24 mouse cellular contexts compared by ENCODE assay signal in the genomic region with DNA sequence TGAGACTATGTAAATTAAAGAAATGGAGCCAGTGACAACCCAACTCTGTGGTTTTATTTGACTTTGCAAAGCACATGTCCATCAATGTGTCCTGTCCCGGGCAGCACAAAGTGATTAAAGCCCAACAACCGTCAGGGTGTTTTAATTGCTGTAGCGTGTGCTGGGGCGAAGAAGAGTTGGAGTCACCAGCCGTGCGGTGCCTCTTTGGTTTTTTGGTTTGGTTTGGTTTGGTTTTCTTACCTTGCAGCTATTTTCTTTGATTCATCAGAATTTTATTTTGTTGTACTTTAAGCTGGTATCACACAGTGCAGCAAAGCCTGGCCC.
A peak's percentile ranks its signal among the peaks of the same experiment; 100 is the strongest.
DNase-seq lines count a peak whose midpoint lies in the region; ATAC-seq and TF ChIP-seq lines count a peak whose summit lies in the region.
"Had no signal": no experiment of that assay in that cellular context is flagged by ENCODE, and none has a peak within 500 bp of the region (broad histone marks: within the 10 kb centered on the region; RNA-seq: fewer than 3 reads in every experiment).

No protein-coding gene starts in this region.

- no peak overlapping the region for H3K4me3 ChIP-seq in heart, embryonic 11.5 days (ENCODE audit: low read depth, low read length)
- no peak overlapping the region for H3K4me3 ChIP-seq in kidney, embryonic 15.5 days (replicated peaks)
- H3K4me3 ChIP-seq in kidney, embryonic 16.5 days (ENCODE audit: low read length), result no peak overlapping the region
- H3K4me3 ChIP-seq in testis, adult 2 months (ENCODE audit: control insufficient read depth, low read depth, low read length), result peak overlapping the region; percentile 12
- H3K4me3 ChIP-seq: forebrain, embryonic 15.5 days; heart, adult 2 months; limb, embryonic 13.5 days; lung, embryonic 15.5 days; midbrain, embryonic 12.5 days; myocyte; neural tube, embryonic 13.5 days had no signal

- no peak overlapping the region for H3K27ac ChIP-seq in heart, embryonic 11.5 days (ENCODE audit: low read depth, low read length)
- H3K27ac ChIP-seq in kidney, embryonic 15.5 days, result peak overlapping the region; percentile 47
- H3K27ac ChIP-seq in kidney, embryonic 16.5 days (ENCODE audit: low read length), result no peak overlapping the region
- H3K27ac ChIP-seq in testis, adult 2 months (ENCODE audit: control insufficient read depth, insufficient read depth, low read depth, low read length), result no peak overlapping the region
- H3K27ac ChIP-seq: forebrain, embryonic 15.5 days; kidney, postnatal 0 days; limb, embryonic 13.5 days; lung, embryonic 15.5 days; midbrain, embryonic 12.5 days; neural tube, embryonic 13.5 days had no signal

- WGBS in heart, embryonic 11.5 days (ENCODE audit: insufficient replicate concordance), result 47% methylated on average over 6 of the region's 6 CpGs
- 35% methylated on average over 6 of the region's 6 CpGs for WGBS in kidney, embryonic 15.5 days
- WGBS in kidney, embryonic 16.5 days, result 41% methylated on average over 6 of the region's 6 CpGs

- no peak overlapping the region for H3K9ac ChIP-seq in heart, embryonic 11.5 days (ENCODE audit: low read depth, low read length)
- no peak overlapping the region for H3K9ac ChIP-seq in kidney, embryonic 15.5 days
- no peak overlapping the region for H3K9ac ChIP-seq in kidney, embryonic 16.5 days (replicated peaks; ENCODE audit: low read length)
- H3K9ac ChIP-seq: forebrain, embryonic 15.5 days; limb, embryonic 13.5 days; lung, embryonic 15.5 days; midbrain, embryonic 12.5 days; neural tube, embryonic 13.5 days had no signal

- H3K27me3 ChIP-seq in heart, embryonic 11.5 days (ENCODE audit: control insufficient read depth, insufficient read depth, low read length), result no peaks in the 10 kb centered on the region
- no peaks in the 10 kb centered on the region for H3K27me3 ChIP-seq in kidney, embryonic 15.5 days
- no peaks in the 10 kb centered on the region for H3K27me3 ChIP-seq in kidney, embryonic 16.5 days (ENCODE audit: insufficient read depth, low read length)
- no peaks in the 10 kb centered on the region for H3K27me3 ChIP-seq in testis, adult 2 months (ENCODE audit: control insufficient read depth, insufficient read depth, low read length)
- H3K27me3 ChIP-seq: lung, embryonic 15.5 days had no signal

- no peaks in the 10 kb centered on the region for H3K36me3 ChIP-seq in heart, embryonic 11.5 days (ENCODE audit: control insufficient read depth, insufficient read depth, low read length)
- no peaks in the 10 kb centered on the region for H3K36me3 ChIP-seq in kidney, embryonic 15.5 days
- H3K36me3 ChIP-seq in kidney, embryonic 16.5 days (ENCODE audit: insufficient read depth, low read length), result no peaks in the 10 kb centered on the region
- H3K36me3 ChIP-seq in testis, adult 2 months (ENCODE audit: control insufficient read depth, insufficient read depth, low read length), result no peaks in the 10 kb centered on the region
- H3K36me3 ChIP-seq: forebrain, embryonic 15.5 days; limb, embryonic 13.5 days; lung, embryonic 15.5 days; midbrain, embryonic 12.5 days; neural tube, embryonic 13.5 days had no signal

- no peak for DNase-seq in heart, postnatal 14 days
- no peak for DNase-seq in testis, postnatal 10 days (ENCODE audit: low spot score)
- DNase-seq in B cell, adult 2 months, result no peak
- DNase-seq: adrenal gland, adult 2 months; adrenal gland, postnatal 36 days; cerebellum, adult 18-20 months; cerebellum, postnatal 14 days; heart, adult 2 months; kidney, adult 18-20 months; kidney, postnatal 4 days; thymus, postnatal 14 days had no signal

- TF ChIP-seq CTCF in testis, adult 2 months (IDR thresholded peaks at IDR 0.05; ENCODE audit: control insufficient read depth, insufficient read depth, insufficient replicate concordance, low read depth, low read length), result no peak

- intact Hi-C loops in heart, postnatal 14 days (cut with DNase I), result no loop called here

- TF ChIP-seq POLR2A in testis, adult 2 months (IDR thresholded peaks at IDR 0.05; ENCODE audit: control insufficient read depth, low read depth, low read length), result no peak

- no peak for ATAC-seq in heart, embryonic 11.5 days (replicated peaks; ENCODE audit: insufficient number of reproducible peaks, low FRiP score, low TSS enrichment)
- ATAC-seq in kidney, embryonic 15.5 days (replicated peaks; ENCODE audit: low FRiP score), result no peak
- ATAC-seq in kidney, embryonic 16.5 days (ENCODE audit: low FRiP score, low TSS enrichment), result no peak
- ATAC-seq: activated CD4-positive, CD25-positive, alpha-beta regulatory T cell, adult 4 months; forebrain, embryonic 15.5 days had no signal

- H3K4me2 ChIP-seq in heart, embryonic 11.5 days, result 0 out of 2 replicates have a peak overlapping the region, but pooled peaks have one; percentile 9
- no peak overlapping the region for H3K4me2 ChIP-seq in kidney, embryonic 15.5 days
- H3K4me2 ChIP-seq in kidney, embryonic 16.5 days (replicated peaks; ENCODE audit: low read depth, low read length), result no peak overlapping the region
- H3K4me2 ChIP-seq: forebrain, embryonic 15.5 days; limb, embryonic 13.5 days; liver, embryonic 11.5 days; lung, embryonic 15.5 days; midbrain, embryonic 12.5 days; neural tube, embryonic 13.5 days had no signal

- H3K9me3 ChIP-seq in heart, embryonic 11.5 days (replicated peaks; ENCODE audit: control insufficient read depth, low read length), result no peaks in the 10 kb centered on the region
- H3K9me3 ChIP-seq in kidney, embryonic 15.5 days (replicated peaks), result no peaks in the 10 kb centered on the region
- no peaks in the 10 kb centered on the region for H3K9me3 ChIP-seq in kidney, embryonic 16.5 days (ENCODE audit: low read length)
- H3K9me3 ChIP-seq: forebrain, embryonic 15.5 days; limb, embryonic 13.5 days; lung, embryonic 15.5 days; midbrain, embryonic 12.5 days; neural tube, embryonic 13.5 days had no signal

- peaks cover 23% of the 10 kb centered on the region for H3K4me1 ChIP-seq in heart, embryonic 11.5 days (ENCODE audit: control insufficient read depth, insufficient read depth, low read length)
- H3K4me1 ChIP-seq in kidney, embryonic 15.5 days, result peaks cover 35% of the 10 kb centered on the region
- H3K4me1 ChIP-seq in kidney, embryonic 16.5 days (ENCODE audit: insufficient read depth, low read length), result peaks cover 32% of the 10 kb centered on the region
- H3K4me1 ChIP-seq in testis, adult 2 months (ENCODE audit: control insufficient read depth, insufficient read depth, low read length), result no peaks in the 10 kb centered on the region; the same call in 1 of the 2 replicates
